Mouse (Mus musculus): ENCODE measurements around the gene Zfp507. TPM values are rescaled to one million over a fixed set of nuclear protein-coding genes. Genes with fewer than 3 reads are reported as not detected.
A peak's percentile ranks its signal among the peaks of the same experiment; 100 is the strongest.

Gene Zfp507
- polyA plus RNA-seq, 1 experiment from 2014 or later, result 21.4 TPM

GRCm38 (mm10) chr7:35770122-35770521 lies 32.7 kb downstream of the Zfp507 start:
- H3K4me1 ChIP-seq (replicated peaks; ENCODE audit: control insufficient read depth, insufficient read depth, low read length), result no peaks in the 10 kb centered on the region
- 88% methylated on average over 7 of the region's 7 CpGs for WGBS
- no peak for ATAC-seq (ENCODE audit: low FRiP score)
- no peak overlapping the region for H3K27ac ChIP-seq (ENCODE audit: low read depth, low read length)
- DNase-seq (ENCODE audit: low spot score), result no peak
- H3K4me2 ChIP-seq (replicated peaks; ENCODE audit: low read depth, low read length), result no peak overlapping the region
- no peak overlapping the region for H3K9ac ChIP-seq (ENCODE audit: low read depth, low read length)
- H3K4me3 ChIP-seq (ENCODE audit: low read depth, low read length), result no peak overlapping the region
- peaks cover 3% of the 10 kb centered on the region; the same call in 1 of the 2 replicates for H3K36me3 ChIP-seq (ENCODE audit: control insufficient read depth, insufficient read depth, low read length)
- no peaks in the 10 kb centered on the region for H3K9me3 ChIP-seq (ENCODE audit: control insufficient read depth, low read length)
- H3K27me3 ChIP-seq (ENCODE audit: control insufficient read depth, insufficient read depth, low read length), result no peaks in the 10 kb centered on the region

- DNase-seq (ENCODE audit: low spot score) (no peak), ATAC-seq (ENCODE audit: low FRiP score) (no peak)
- H3K36me3 ChIP-seq (ENCODE audit: control insufficient read depth, insufficient read depth, low read length), result no peaks in the 10 kb centered on the region
- H3K4me1 ChIP-seq (replicated peaks; ENCODE audit: control insufficient read depth, insufficient read depth, low read length), result no peaks in the 10 kb centered on the region
- H3K27ac ChIP-seq (ENCODE audit: low read depth, low read length), result no peak overlapping the region
- no peak overlapping the region for H3K9ac ChIP-seq (ENCODE audit: low read depth, low read length)
- no peaks in the 10 kb centered on the region for H3K9me3 ChIP-seq (ENCODE audit: control insufficient read depth, low read length)
- H3K27me3 ChIP-seq (ENCODE audit: control insufficient read depth, insufficient read depth, low read length), result no peaks in the 10 kb centered on the region
- H3K4me3 ChIP-seq (ENCODE audit: low read depth, low read length), result no peak overlapping the region
- 94% methylated on average over 11 of the region's 11 CpGs for WGBS
- H3K4me2 ChIP-seq (replicated peaks; ENCODE audit: low read depth, low read length), result no peak overlapping the region
Measured at GRCm38 (mm10) chr7:35764461-35764860, 38.3 kb downstream of the Zfp507 start.

- no peak for DNase-seq (ENCODE audit: low spot score)
- Histone ChIP-seq H3K4me2 (replicated peaks; ENCODE audit: low read depth, low read length) (no peak overlapping the region), H3K9ac (ENCODE audit: low read depth, low read length) (no peak overlapping the region), H3K27ac (ENCODE audit: low read depth, low read length) (no peak overlapping the region), H3K36me3 (ENCODE audit: control insufficient read depth, insufficient read depth, low read length) (no peaks in the 10 kb centered on the region), H3K4me3 (ENCODE audit: low read depth, low read length) (no peak overlapping the region), H3K4me1 (replicated peaks; ENCODE audit: control insufficient read depth, insufficient read depth, low read length) (no peaks in the 10 kb centered on the region), H3K9me3 (ENCODE audit: control insufficient read depth, low read length) (no peaks in the 10 kb centered on the region), H3K27me3 (ENCODE audit: control insufficient read depth, insufficient read depth, low read length) (no peaks in the 10 kb centered on the region)
- 71% methylated on average over 5 of the region's 5 CpGs for WGBS
- no peak for ATAC-seq (ENCODE audit: low FRiP score)
Measured at GRCm38 (mm10) chr7:35761801-35762200, 41.0 kb downstream of the Zfp507 start.

GRCm38 (mm10) chr7:35759602-35760001 lies 43.2 kb downstream of the Zfp507 start:
- peak; percentile 45 for DNase-seq (ENCODE audit: low spot score)

GRCm38 (mm10) chr7:35756510-35757440 lies 46.0 kb downstream of the Zfp507 start:
- no peaks in the 10 kb centered on the region for H3K36me3 ChIP-seq (ENCODE audit: control insufficient read depth, insufficient read depth, low read length)
- DNase-seq (ENCODE audit: low spot score) (peak; percentile 31), ATAC-seq (ENCODE audit: low FRiP score) (no peak)
- H3K4me3 ChIP-seq (ENCODE audit: low read depth, low read length), result no peak overlapping the region
- no peak overlapping the region for H3K4me2 ChIP-seq (replicated peaks; ENCODE audit: low read depth, low read length)
- no peak overlapping the region for H3K9ac ChIP-seq (ENCODE audit: low read depth, low read length)
- H3K27ac ChIP-seq (ENCODE audit: low read depth, low read length), result no peak overlapping the region
- 0 out of 2 replicates have a peak, but pooled peaks cover 4% of the 10 kb centered on the region for H3K4me1 ChIP-seq (replicated peaks; ENCODE audit: control insufficient read depth, insufficient read depth, low read length)
- 39% methylated on average over 14 of the region's 14 CpGs for WGBS
- no peaks in the 10 kb centered on the region for H3K27me3 ChIP-seq (ENCODE audit: control insufficient read depth, insufficient read depth, low read length)
- no peaks in the 10 kb centered on the region for H3K9me3 ChIP-seq (ENCODE audit: control insufficient read depth, low read length)

More at GRCm38 (mm10) chr7:35759602-35760001, 43.2 kb downstream of the Zfp507 start:
- Histone ChIP-seq H3K4me2 (replicated peaks; ENCODE audit: low read depth, low read length) (no peak overlapping the region), H3K9me3 (ENCODE audit: control insufficient read depth, low read length) (no peaks in the 10 kb centered on the region), H3K9ac (ENCODE audit: low read depth, low read length) (no peak overlapping the region), H3K27me3 (ENCODE audit: control insufficient read depth, insufficient read depth, low read length) (no peaks in the 10 kb centered on the region), H3K4me3 (ENCODE audit: low read depth, low read length) (no peak overlapping the region), H3K27ac (ENCODE audit: low read depth, low read length) (no peak overlapping the region), H3K4me1 (replicated peaks; ENCODE audit: control insufficient read depth, insufficient read depth, low read length) (no peaks in the 10 kb centered on the region), H3K36me3 (ENCODE audit: control insufficient read depth, insufficient read depth, low read length) (no peaks in the 10 kb centered on the region)
- 17% methylated on average over 2 of the region's 2 CpGs for WGBS
- no peak for ATAC-seq (ENCODE audit: low FRiP score)

- WGBS, result 75% methylated on average over 4 of the region's 4 CpGs
- DNase-seq (ENCODE audit: low spot score) (no peak), ATAC-seq (ENCODE audit: low FRiP score) (no peak)
Measured at GRCm38 (mm10) chr7:35754886-35755168, 48.0 kb downstream of the Zfp507 start.

GRCm38 (mm10) chr7:35754033-35754885 lies 48.5 kb downstream of the Zfp507 start, which contains the start of gene Dpy19l3:
Gene Dpy19l3, minus strand, starts transcription at chr7:35754454.
- Histone ChIP-seq H3K4me3 (ENCODE audit: low read depth, low read length) (peak within 1 kb of the TSS; percentile 84), H3K4me1 (replicated peaks; ENCODE audit: control insufficient read depth, insufficient read depth, low read length) (0 out of 2 replicates have a peak, but pooled peaks cover 4% of the 10 kb centered on the region), H3K27me3 (ENCODE audit: control insufficient read depth, insufficient read depth, low read length) (no peaks in the 10 kb centered on the region), H3K4me2 (replicated peaks; ENCODE audit: low read depth, low read length) (peak within 1 kb of the TSS; percentile 93), H3K36me3 (ENCODE audit: control insufficient read depth, insufficient read depth, low read length) (no peaks in the 10 kb centered on the region), H3K9me3 (ENCODE audit: control insufficient read depth, low read length) (no peaks in the 10 kb centered on the region), H3K9ac (ENCODE audit: low read depth, low read length) (peak within 1 kb of the TSS; percentile 75), H3K27ac (ENCODE audit: low read depth, low read length) (peak within 1 kb of the TSS; percentile 24; the same call in 1 of the 2 replicates)
- ATAC-seq (ENCODE audit: low FRiP score) (peak; percentile 97), DNase-seq (ENCODE audit: low spot score) (peak; percentile 93)
- under 1% methylated on average over 66 of the region's 70 CpGs for WGBS

More at GRCm38 (mm10) chr7:35754886-35755168, 48.0 kb downstream of the Zfp507 start:
- H3K9me3 ChIP-seq (ENCODE audit: control insufficient read depth, low read length), result no peaks in the 10 kb centered on the region
- no peaks in the 10 kb centered on the region for H3K27me3 ChIP-seq (ENCODE audit: control insufficient read depth, insufficient read depth, low read length)
- H3K36me3 ChIP-seq (ENCODE audit: control insufficient read depth, insufficient read depth, low read length), result no peaks in the 10 kb centered on the region
- peak overlapping the region; percentile 84 for H3K4me3 ChIP-seq (ENCODE audit: low read depth, low read length)
- H3K27ac ChIP-seq (ENCODE audit: low read depth, low read length), result peak overlapping the region; percentile 13; the same call in 1 of the 2 replicates
- H3K4me1 ChIP-seq (replicated peaks; ENCODE audit: control insufficient read depth, insufficient read depth, low read length), result 0 out of 2 replicates have a peak, but pooled peaks cover 4% of the 10 kb centered on the region
- peak overlapping the region; percentile 93 for H3K4me2 ChIP-seq (replicated peaks; ENCODE audit: low read depth, low read length)
- peak overlapping the region; percentile 75 for H3K9ac ChIP-seq (ENCODE audit: low read depth, low read length)

GRCm38 (mm10) chr7:35753319-35754032 lies 49.3 kb downstream of the Zfp507 start:
- Histone ChIP-seq H3K27me3 (ENCODE audit: control insufficient read depth, insufficient read depth, low read length) (no peaks in the 10 kb centered on the region), H3K9me3 (ENCODE audit: control insufficient read depth, low read length) (no peaks in the 10 kb centered on the region), H3K4me1 (replicated peaks; ENCODE audit: control insufficient read depth, insufficient read depth, low read length) (0 out of 2 replicates have a peak, but pooled peaks cover 4% of the 10 kb centered on the region), H3K4me2 (replicated peaks; ENCODE audit: low read depth, low read length) (peak overlapping the region; percentile 93), H3K9ac (ENCODE audit: low read depth, low read length) (peak overlapping the region; percentile 75), H3K4me3 (ENCODE audit: low read depth, low read length) (peak overlapping the region; percentile 84), H3K27ac (ENCODE audit: low read depth, low read length) (no peak overlapping the region), H3K36me3 (ENCODE audit: control insufficient read depth, insufficient read depth, low read length) (no peaks in the 10 kb centered on the region)
- ATAC-seq (ENCODE audit: low FRiP score) (peak; percentile 45), DNase-seq (ENCODE audit: low spot score) (no peak)
- 5% methylated on average over 15 of the region's 15 CpGs for WGBS
